Mouse (Mus musculus) liver, adult 2 months (tissue): ENCODE measurements around the gene Nol6. TPM values are rescaled to one million over a fixed set of nuclear protein-coding genes. Genes with fewer than 3 reads are reported as not detected.

Experiments
- DNase-seq: peaks from one replicate; pipeline ENCODE4 v3.0.0-alpha.2; 2011; ENCODE audit warnings: low read depth, low spot score; ENCODE audit errors: extremely low read depth
- H3K27ac ChIP-seq: fragments of 200-500 bp; replicated peaks from 2 replicates; pipeline ENCODE4 v1.5.1; 2012; ENCODE audit warnings: low read depth, mild to moderate bottlenecking, control low read depth, inconsistent platforms, low read length; ENCODE audit not compliant: insufficient read depth
- H3K27me3 ChIP-seq: fragments of 200-500 bp; 2 replicates; pipeline ENCODE4 v1.6.1; 2012; ENCODE audit warnings: mild to moderate bottlenecking, moderate library complexity, low read length, inconsistent platforms; ENCODE audit not compliant: control insufficient read depth, insufficient read depth
- H3K36me3 ChIP-seq: fragments of 200-500 bp; 2 replicates; pipeline ENCODE4 v1.6.1; 2012; ENCODE audit warnings: low read length, inconsistent platforms; ENCODE audit not compliant: control insufficient read depth, insufficient read depth
- H3K4me1 ChIP-seq: fragments of 200-500 bp; 2 replicates; pipeline ENCODE4 v1.6.1; 2011; ENCODE audit warnings: low read length; ENCODE audit not compliant: control insufficient read depth, insufficient read depth
- H3K4me3 ChIP-seq: fragments of 200-500 bp; 2 replicates; pipeline ENCODE4 v1.5.1; 2011; ENCODE audit warnings: low read depth, mild to moderate bottlenecking, control low read depth, low read length, moderate library complexity; ENCODE audit not compliant: insufficient read depth
- H3K79me2 ChIP-seq: fragments of 200-500 bp; 2 replicates; pipeline ENCODE4 v1.6.1; 2012; ENCODE audit warnings: inconsistent platforms, mild to moderate bottlenecking, low read length, moderate library complexity; ENCODE audit not compliant: control insufficient read depth, insufficient read depth
- H3K9ac ChIP-seq: fragments of 200-500 bp; 2 replicates; pipeline ENCODE4 v1.6.1; 2012; ENCODE audit warnings: low read depth, mild to moderate bottlenecking, control low read depth, inconsistent platforms, low read length
- CTCF ChIP-seq: fragments of 200-500 bp; IDR thresholded peaks from 2 replicates; pipeline ENCODE4 v1.5.1; 2011; ENCODE audit warnings: low read depth, low read length, control low read depth
- POLR2A ChIP-seq: fragments of 200-500 bp; IDR thresholded peaks from 2 replicates; pipeline ENCODE4 v1.6.1; 2011; ENCODE audit warnings: low read length, control low read depth; ENCODE audit not compliant: insufficient read depth; ENCODE audit errors: extremely low read depth
- WGBS: fragments of 180-500 bp; shearing (Covaris S2); methylation state at CpG from one replicate; pipeline ENCODE4 v1.1.7; 2018; 5-methylcytosine and 5-hydroxymethylcytosine counted together
- polyA plus RNA-seq: library from polyadenylated mRNA; depleted of rRNA; stranded (reverse); fragments of >200 nt; gene quantifications from 2 replicates; pipeline ENCODE4 v1.2.3, GENCODE M21; 2012
- total RNA-seq: library from RNA; depleted of rRNA; stranded (reverse); fragments of >200 nt; gene quantifications from 2 replicates; pipeline ENCODE4 v1.2.3, GENCODE M21; 2014

Gene Nol6
- total and polyA plus RNA-seq, 2 experiments: 6.6 to 18.7 TPM

GRCm38 (mm10) chr4:41107440-41107839, 16.8 kb downstream of the Nol6 start:
- 75% methylated on average over 4 of the region's 4 CpGs for WGBS
- Histone ChIP-seq H3K79me2 (no peaks in the 10 kb centered on the region), H3K36me3 (no peaks in the 10 kb centered on the region), H3K9ac (no peak overlapping the region), H3K27me3 (no peaks in the 10 kb centered on the region), H3K4me3 (no peak overlapping the region), H3K27ac (no peak overlapping the region; the same call in 1 of the 2 replicates), H3K4me1 (peaks cover 4% of the 10 kb centered on the region; the same call in 1 of the 2 replicates)
- TF ChIP-seq CTCF (no peak), POLR2A (no peak)
- peak; percentile 14 for DNase-seq

DNA sequence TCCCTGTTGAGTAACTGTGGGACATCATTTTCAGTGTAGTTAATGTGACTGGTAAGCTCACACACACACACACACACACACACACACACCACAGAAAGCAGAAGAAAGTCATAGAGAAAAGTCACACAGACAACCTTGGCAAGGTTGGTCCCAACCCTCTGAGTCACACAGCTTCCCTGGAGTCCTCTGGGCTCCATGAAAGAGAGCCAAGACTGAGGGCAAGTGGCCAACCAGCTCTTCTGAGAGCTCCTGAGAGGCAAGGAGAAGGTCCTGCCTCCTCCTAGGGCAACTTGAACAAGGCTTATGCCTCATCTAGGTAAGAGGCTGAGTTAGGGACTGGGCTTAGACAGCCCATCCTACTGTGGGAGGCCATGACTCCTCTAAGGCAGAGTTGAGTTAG, 21.4 kb downstream of the Nol6 start:
- TF ChIP-seq POLR2A (no peak), CTCF (no peak)

GRCm38 (mm10) chr4:41100986-41101385, 23.3 kb downstream of the Nol6 start:
- WGBS: 79% methylated on average over 1 of the region's 1 CpGs
- peaks cover 6% of the 10 kb centered on the region; the same call in 1 of the 2 replicates for H3K27me3 ChIP-seq
- no peak overlapping the region for H3K4me3 ChIP-seq

More for the DNA sequence above, 21.4 kb downstream of the Nol6 start:
- H3K9ac ChIP-seq: no peak overlapping the region
- H3K27ac ChIP-seq: no peak overlapping the region
- H3K4me1 ChIP-seq: peaks cover 5% of the 10 kb centered on the region; the same call in 1 of the 2 replicates
- no peak overlapping the region for H3K4me3 ChIP-seq
- H3K79me2 ChIP-seq: no peaks in the 10 kb centered on the region
- DNase-seq: no peak
- peaks cover 2% of the 10 kb centered on the region; the same call in 1 of the 2 replicates for H3K27me3 ChIP-seq
- no peaks in the 10 kb centered on the region for H3K36me3 ChIP-seq

GRCm38 (mm10) chr4:41098577-41098951, 25.7 kb downstream of the Nol6 start:
- Histone ChIP-seq H3K36me3 (no peaks in the 10 kb centered on the region), H3K27ac (no peak overlapping the region), H3K9ac (no peak overlapping the region), H3K4me1 (peaks cover 12% of the 10 kb centered on the region), H3K4me3 (no peak overlapping the region), H3K79me2 (no peaks in the 10 kb centered on the region), H3K27me3 (peaks cover 6% of the 10 kb centered on the region; the same call in 1 of the 2 replicates)
- DNase-seq: no peak
- TF ChIP-seq CTCF (no peak), POLR2A (no peak)
- 40% methylated on average over 11 of the region's 11 CpGs for WGBS

More at GRCm38 (mm10) chr4:41100986-41101385, 23.3 kb downstream of the Nol6 start:
- H3K9ac ChIP-seq: no peak overlapping the region
- TF ChIP-seq CTCF (no peak), POLR2A (no peak)
- peaks cover 10% of the 10 kb centered on the region for H3K4me1 ChIP-seq
- no peaks in the 10 kb centered on the region for H3K79me2 ChIP-seq
- no peaks in the 10 kb centered on the region for H3K36me3 ChIP-seq
- DNase-seq: no peak
- H3K27ac ChIP-seq: no peak overlapping the region

DNA sequence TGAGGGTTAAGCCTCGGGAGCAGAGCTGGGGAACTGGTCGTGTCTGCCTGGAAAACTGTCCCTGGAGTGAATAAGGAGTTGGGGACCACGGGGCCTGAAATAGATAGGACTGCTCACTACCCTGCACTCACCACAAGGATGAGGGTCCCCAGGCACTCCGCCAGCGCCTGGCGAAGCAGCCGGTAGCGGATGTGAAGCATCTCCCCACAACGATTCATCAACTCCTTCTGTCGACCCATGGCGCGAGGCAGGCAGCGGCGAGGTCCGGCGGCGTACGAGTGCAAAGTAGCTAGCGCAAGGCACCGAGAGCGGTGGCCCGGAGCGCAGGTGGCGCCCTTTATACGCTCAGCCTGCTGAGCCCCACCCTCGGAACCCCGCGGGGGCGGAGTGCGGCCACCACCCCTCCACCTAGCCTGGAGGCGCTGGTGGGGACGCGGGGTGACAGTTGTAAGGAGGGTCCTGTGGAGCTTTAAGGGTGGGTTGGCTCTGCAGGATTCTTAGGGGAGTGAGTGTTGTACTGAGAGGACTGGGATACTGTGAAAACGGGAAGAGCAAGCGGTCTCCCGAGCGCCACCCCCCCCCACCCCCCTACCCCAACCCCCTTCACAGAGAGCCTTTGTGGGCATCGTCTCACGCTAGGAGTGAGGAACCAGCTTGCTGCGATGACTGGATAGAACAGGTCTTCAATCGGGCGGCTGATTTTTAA, 26.2 kb downstream of the Nol6 start, which contains the start of gene Aqp3:
Aqp3 (minus strand) TSS at position 313 of the 706 bp plus-strand sequence.
- 4% methylated on average over 42 of the region's 42 CpGs for WGBS
- Histone ChIP-seq H3K4me1 (peaks cover 12% of the 10 kb centered on the region), H3K27me3 (peaks cover 6% of the 10 kb centered on the region; the same call in 1 of the 2 replicates), H3K9ac (no peak within 1 kb of the TSS), H3K79me2 (no peaks in the 10 kb centered on the region), H3K4me3 (peak within 1 kb of the TSS; percentile 29; the same call in 1 of the 2 replicates), H3K36me3 (no peaks in the 10 kb centered on the region), H3K27ac (no peak within 1 kb of the TSS)
- no peak for TF ChIP-seq POLR2A
- no peak for TF ChIP-seq CTCF
- DNase-seq: no peak

DNA sequence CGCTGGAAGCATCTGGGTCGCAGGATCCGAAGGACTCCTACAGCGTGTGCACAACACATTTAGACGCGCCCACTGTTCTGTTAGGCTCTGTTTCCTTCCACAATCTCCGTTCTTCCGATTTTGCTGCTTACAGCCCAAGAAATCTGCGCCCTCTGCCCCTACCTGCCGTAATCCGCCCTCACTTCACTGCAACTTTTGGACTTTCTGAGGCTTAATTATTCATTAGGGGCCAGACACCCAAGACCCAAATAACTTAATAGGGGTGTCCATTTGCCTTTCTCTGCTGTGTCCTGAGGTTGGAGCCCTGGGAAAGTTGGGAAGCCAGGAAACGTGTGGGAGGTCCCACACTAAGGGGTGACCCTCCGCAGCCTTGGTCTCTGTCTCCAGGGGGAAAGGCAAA, 26.9 kb downstream of the Nol6 start:
- peaks cover 6% of the 10 kb centered on the region; the same call in 1 of the 2 replicates for H3K27me3 ChIP-seq
- no peak overlapping the region for H3K27ac ChIP-seq
- H3K9ac ChIP-seq: no peak overlapping the region

More for the DNA sequence above, 26.9 kb downstream of the Nol6 start:
- Histone ChIP-seq H3K4me1 (peaks cover 12% of the 10 kb centered on the region), H3K79me2 (no peaks in the 10 kb centered on the region), H3K4me3 (no peak overlapping the region), H3K36me3 (no peaks in the 10 kb centered on the region)
- 83% methylated on average over 13 of the region's 13 CpGs for WGBS
- TF ChIP-seq POLR2A (no peak), CTCF (no peak)
- DNase-seq: no peak
